Mouse (Mus musculus) megakaryocyte-erythroid progenitor cell, adult 5-6 weeks (primary cell): Measurements from ENCODE around the gene Siah3. TPM values are rescaled to one million over a fixed set of nuclear protein-coding genes. Genes with fewer than 3 reads are reported as not detected.

Experiments used
- total RNA-seq, 2 experiments: library from RNA; stranded (forward) in 1 of 2; stranded (reverse) in 1 of 2; fragments of 200-1000, 215-1000 nt in 1 of 2; fragments of >200 nt in 1 of 2; fragmentation: Nextera tagmentation in 1 of 2; gene quantifications; 2 replicates each; pipeline ENCODE4 v1.2.3; 2014 to 2017

Siah3 gene
- total RNA-seq, 2 experiments from 2014 or later, result not detected

Other genes starting within 250 kb of the Siah3 start
- gene Cpb2, start 213.7 kb upstream of the Siah3 start, total RNA-seq (2014; fragmentation: Nextera tagmentation), result not detected in 2 replicates
- not detected in 2 replicates for gene Cpb2, start 213.7 kb upstream of the Siah3 start, total RNA-seq (2017)
- 28.2 and 28.7 TPM in 2 replicates for gene Zc3h13, start 171.6 kb upstream of the Siah3 start, total RNA-seq (2014; fragmentation: Nextera tagmentation)
- gene Zc3h13, start 171.6 kb upstream of the Siah3 start, total RNA-seq (2017), result 34.0 and 41.2 TPM in 2 replicates
- gene Spert, start 137.1 kb downstream of the Siah3 start, total RNA-seq (2014; fragmentation: Nextera tagmentation), result not detected in 2 replicates
- gene Spert, start 137.1 kb downstream of the Siah3 start, total RNA-seq (2017), result not detected in 2 replicates
- gene Erich6b, start 186.3 kb downstream of the Siah3 start, total RNA-seq (2014; fragmentation: Nextera tagmentation), result not detected in 2 replicates
- gene Erich6b, start 186.3 kb downstream of the Siah3 start, total RNA-seq (2017), result not detected in 2 replicates